Mouse (Mus musculus) adipose tissue, adult 10 weeks (tissue): Measurements from ENCODE around the gene H2-M10.5. TPM values are rescaled to one million over a fixed set of nuclear protein-coding genes. Genes with fewer than 3 reads are reported as not detected.

Source experiments
- polyA plus RNA-seq: library from polyadenylated mRNA; stranded (reverse); fragments of 350-450 nt; fragmentation: Illumina TruSeq; extraction: RNeasy Lipid Tissue Mini Kit (QIAGEN cat#74804); gene quantifications from one replicate; pipeline ENCODE4 v1.2.3, GENCODE M21; 2014; ENCODE audit warnings: low read depth, low replicate concordance

The H2-M10.5 gene
- not detected for polyA plus RNA-seq

DNA sequence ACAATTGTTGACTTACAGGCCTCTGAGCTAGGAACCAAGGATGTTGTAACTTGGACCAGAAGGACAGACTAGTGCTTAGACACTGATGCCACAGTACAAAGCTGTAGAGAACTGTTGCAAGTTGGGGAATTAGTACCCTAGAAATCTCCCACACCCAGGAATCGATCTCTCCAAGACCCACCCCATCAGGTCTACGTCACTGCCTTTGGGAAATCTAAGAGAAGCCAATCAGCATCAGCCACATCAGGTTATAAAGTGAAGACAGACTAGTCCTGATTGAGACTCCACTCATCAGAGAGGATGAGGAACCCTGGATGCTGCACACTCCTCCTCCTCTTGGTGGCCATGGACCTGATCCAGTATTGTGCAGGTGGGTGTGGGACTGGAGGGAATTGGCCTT is at the start of gene H2-M10.5:
H2-M10.5 (plus strand) TSS at position 301 of the 400 bp plus-strand sequence.

DNA sequence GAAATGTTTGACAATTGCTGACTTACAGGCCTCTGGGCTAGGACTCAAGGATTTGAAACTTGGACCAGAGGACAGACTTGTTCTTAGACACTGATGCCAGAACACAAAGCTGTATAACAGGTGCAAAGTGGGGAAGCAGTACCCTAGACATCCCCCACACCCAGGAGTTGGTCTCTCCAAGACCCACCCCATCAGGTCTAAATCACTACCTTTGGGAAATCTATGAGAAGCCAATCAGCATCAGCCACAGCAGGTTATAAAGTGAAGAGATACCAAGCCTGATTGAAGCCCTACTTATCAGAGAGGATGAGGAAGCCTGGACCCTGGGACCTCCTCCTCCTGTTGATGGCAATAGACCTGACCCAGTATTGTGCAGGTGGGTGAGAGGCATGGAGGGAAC is 39.2 kb downstream of the H2-M10.5 start, which contains the start of gene H2-M10.6:
H2-M10.6 (plus strand) TSS at position 301 of the 400 bp plus-strand sequence.

Other genes with a start within 250 kb of the H2-M10.5 start
- not detected for gene H2-M11, start 225.8 kb upstream of the H2-M10.5 start, polyA plus RNA-seq
- gene H2-M9, start 130.2 kb upstream of the H2-M10.5 start, polyA plus RNA-seq, result not detected
- not detected for gene H2-M1, start 100.7 kb upstream of the H2-M10.5 start, polyA plus RNA-seq
- not detected for gene H2-M10.6, start 39.3 kb downstream of the H2-M10.5 start, polyA plus RNA-seq
- gene Trim26, start 64.2 kb downstream of the H2-M10.5 start, polyA plus RNA-seq, result 54.8 TPM
- gene Trim15, start 94.3 kb downstream of the H2-M10.5 start, polyA plus RNA-seq, result not detected
- gene Trim10, start 96.7 kb downstream of the H2-M10.5 start, polyA plus RNA-seq, result 0.35 TPM
- gene Trim40, start 117.2 kb downstream of the H2-M10.5 start, polyA plus RNA-seq, result not detected
- gene Trim31, start 125.2 kb downstream of the H2-M10.5 start, polyA plus RNA-seq, result 0.30 TPM
- gene Rnf39, start 170.0 kb downstream of the H2-M10.5 start, polyA plus RNA-seq, result 0.63 TPM
- gene Ppp1r11, start 178.8 kb downstream of the H2-M10.5 start, polyA plus RNA-seq, result 74.7 TPM
- gene Znrd1, start 185.6 kb downstream of the H2-M10.5 start, polyA plus RNA-seq, result 37.9 TPM
- gene Znrd1as, start 185.7 kb downstream of the H2-M10.5 start, polyA plus RNA-seq, result 23.8 TPM
- not detected for gene 2410137M14Rik, start 208.3 kb downstream of the H2-M10.5 start, polyA plus RNA-seq
- 0.11 TPM for gene H2-M5, start 216.6 kb downstream of the H2-M10.5 start, polyA plus RNA-seq
- 7.2 TPM for gene Zfp57, start 228.3 kb downstream of the H2-M10.5 start, polyA plus RNA-seq